Mouse (Mus musculus) limb, embryonic 11.5 days (tissue): ENCODE measurements around the gene Oxct1. TPM values are rescaled to one million over a fixed set of nuclear protein-coding genes. Genes with fewer than 3 reads are reported as not detected.

Experiments
- ATAC-seq: fragments of 200-750 bp; cut with Nextera tagmentation; 2 replicates; pipeline ENCODE4 v1.8.0; 2017; ENCODE audit warnings: low read depth; ENCODE audit not compliant: insufficient number of reproducible peaks, low FRiP score, low TSS enrichment
- DNase-seq: peaks from one replicate; pipeline ENCODE4 v3.0.0-alpha.2; 2015; ENCODE audit warnings: low spot score
- H3K27ac ChIP-seq: fragments of 300-500 bp; sonication (generic); replicated peaks from 2 replicates; pipeline ENCODE4 v1.5.1; 2014; ENCODE audit warnings: low read depth, mild to moderate bottlenecking, low read length
- H3K27me3 ChIP-seq: fragments of 300-500 bp; sonication (generic); 2 replicates; pipeline ENCODE4 v1.6.1; 2014; ENCODE audit warnings: mild to moderate bottlenecking, low read length, mixed read lengths; ENCODE audit not compliant: control insufficient read depth, insufficient read depth
- H3K36me3 ChIP-seq: fragments of 300-500 bp; sonication (generic); 2 replicates; pipeline ENCODE4 v1.6.1; 2014; ENCODE audit warnings: mild to moderate bottlenecking, low read length, moderate library complexity, mixed read lengths; ENCODE audit not compliant: control insufficient read depth, insufficient read depth
- H3K4me1 ChIP-seq: fragments of 300-500 bp; sonication (generic); 2 replicates; pipeline ENCODE4 v1.6.1; 2014; ENCODE audit warnings: low read length, mixed read lengths; ENCODE audit not compliant: control insufficient read depth, insufficient read depth
- H3K4me2 ChIP-seq: fragments of 300-500 bp; sonication (generic); 2 replicates; pipeline ENCODE4 v1.6.1; 2014; ENCODE audit warnings: low read depth, mild to moderate bottlenecking, moderate library complexity; ENCODE audit not compliant: severe bottlenecking
- H3K4me3 ChIP-seq: fragments of 300-500 bp; sonication (generic); 2 replicates; pipeline ENCODE4 v1.5.1; 2014; ENCODE audit warnings: low read depth, low read length
- H3K9ac ChIP-seq: fragments of 300-500 bp; sonication (generic); 2 replicates; pipeline ENCODE4 v1.6.1; 2014; ENCODE audit warnings: mild to moderate bottlenecking, low read length
- H3K9me3 ChIP-seq: fragments of 300-500 bp; sonication (generic); 2 replicates; pipeline ENCODE4 v1.6.1; 2016; ENCODE audit warnings: low read length; ENCODE audit not compliant: control insufficient read depth
- WGBS: fragments of 180-500 bp; shearing (Covaris S2); extraction: QIAGEN DNeasy Blood & Tissue Kit; methylation state at CpG from one replicate; pipeline ENCODE4 v1.1.7; 2014; 5-methylcytosine and 5-hydroxymethylcytosine counted together
- polyA plus RNA-seq: library from polyadenylated mRNA; unstranded; fragments of >200 nt; fragmentation: Nextera tagmentation; extraction: Ambion mirVana; gene quantifications from 2 replicates; pipeline ENCODE4 v1.2.1, GENCODE M21; 2014

Oxct1 gene
- polyA plus RNA-seq, 1 experiment from 2014 or later: 156 TPM

GRCm38 (mm10) chr15:3995448-3996266 is 30.5 kb upstream of the Oxct1 start, which contains the start of gene AW549877:
Gene AW549877 (minus strand): TSS chr15:3995744.
- Histone ChIP-seq H3K27ac (peak within 1 kb of the TSS; percentile 66; the same call in 1 of the 2 replicates), H3K36me3 (peaks cover 3% of the 10 kb centered on the region; the same call in 1 of the 2 replicates), H3K4me3 (peak within 1 kb of the TSS; percentile 63), H3K27me3 (no peaks in the 10 kb centered on the region), H3K9ac (peak within 1 kb of the TSS; percentile 85), H3K4me1 (no peaks in the 10 kb centered on the region), H3K4me2 (peak within 1 kb of the TSS; percentile 49), H3K9me3 (no peaks in the 10 kb centered on the region)
- ATAC-seq: peak; percentile 100
- under 1% methylated on average over 61 of the region's 61 CpGs for WGBS
- peak; percentile 96 for DNase-seq

GRCm38 (mm10) chr15:3996267-3997010 is 29.7 kb upstream of the Oxct1 start:
- Histone ChIP-seq H3K36me3 (peaks cover 2% of the 10 kb centered on the region; the same call in 1 of the 2 replicates), H3K4me1 (no peaks in the 10 kb centered on the region), H3K9me3 (no peaks in the 10 kb centered on the region), H3K9ac (peak overlapping the region; percentile 44), H3K4me2 (peak overlapping the region; percentile 49), H3K27ac (peak overlapping the region; percentile 45; the same call in 1 of the 2 replicates), H3K4me3 (peak overlapping the region; percentile 63), H3K27me3 (no peaks in the 10 kb centered on the region)
- 23% methylated on average over 14 of the region's 14 CpGs for WGBS
- DNase-seq (no peak), ATAC-seq (no peak; the same call in 1 of the 2 replicates)

- no peak for DNase-seq
- 70% methylated on average over 2 of the region's 2 CpGs for WGBS
- H3K27me3 ChIP-seq: no peaks in the 10 kb centered on the region
- H3K4me3 ChIP-seq: no peak overlapping the region
- no peaks in the 10 kb centered on the region for H3K36me3 ChIP-seq
- H3K4me1 ChIP-seq: no peaks in the 10 kb centered on the region
- H3K9me3 ChIP-seq: no peaks in the 10 kb centered on the region
- no peak overlapping the region for H3K27ac ChIP-seq
- H3K4me2 ChIP-seq: no peak overlapping the region
- no peak for ATAC-seq
- no peak overlapping the region for H3K9ac ChIP-seq
Observed at GRCm38 (mm10) chr15:3999144-3999543, 27.0 kb upstream of the Oxct1 start.

GRCm38 (mm10) chr15:4000536-4000935 is 25.6 kb upstream of the Oxct1 start:
- Histone ChIP-seq H3K27ac (no peak overlapping the region), H3K36me3 (no peaks in the 10 kb centered on the region), H3K9ac (no peak overlapping the region), H3K27me3 (no peaks in the 10 kb centered on the region), H3K9me3 (no peaks in the 10 kb centered on the region; the same call in 1 of the 2 replicates), H3K4me1 (no peaks in the 10 kb centered on the region), H3K4me3 (no peak overlapping the region), H3K4me2 (no peak overlapping the region)
- 85% methylated on average over 2 of the region's 2 CpGs for WGBS
- no peak for DNase-seq
- no peak for ATAC-seq

GRCm38 (mm10) chr15:4013873-4014272 is 12.3 kb upstream of the Oxct1 start:
- Histone ChIP-seq H3K27me3 (no peaks in the 10 kb centered on the region), H3K4me3 (no peak overlapping the region), H3K9me3 (no peaks in the 10 kb centered on the region), H3K27ac (no peak overlapping the region), H3K36me3 (no peaks in the 10 kb centered on the region), H3K9ac (no peak overlapping the region), H3K4me1 (no peaks in the 10 kb centered on the region), H3K4me2 (no peak overlapping the region)
- ATAC-seq (no peak), DNase-seq (no peak)
- WGBS: 78% methylated on average over 2 of the region's 2 CpGs

GRCm38 (mm10) chr15:4020711-4021110 is 5.5 kb upstream of the Oxct1 start:
- no peak for DNase-seq
- H3K9me3 ChIP-seq: no peaks in the 10 kb centered on the region
- WGBS: 81% methylated on average over 4 of the region's 4 CpGs

GRCm38 (mm10) chr15:4023747-4024146 is 2.4 kb upstream of the Oxct1 start:
- Histone ChIP-seq H3K27ac (no peak overlapping the region), H3K4me3 (no peak overlapping the region), H3K4me2 (no peak overlapping the region), H3K27me3 (no peaks in the 10 kb centered on the region), H3K4me1 (0 out of 2 replicates have a peak, but pooled peaks cover 3% of the 10 kb centered on the region), H3K36me3 (no peaks in the 10 kb centered on the region), H3K9me3 (no peaks in the 10 kb centered on the region), H3K9ac (no peak overlapping the region)
- 93% methylated on average over 2 of the region's 2 CpGs for WGBS
- DNase-seq (no peak), ATAC-seq (no peak)

More at GRCm38 (mm10) chr15:4020711-4021110, 5.5 kb upstream of the Oxct1 start:
- ATAC-seq: no peak
- Histone ChIP-seq H3K4me3 (no peak overlapping the region), H3K36me3 (no peaks in the 10 kb centered on the region), H3K4me2 (no peak overlapping the region), H3K9ac (no peak overlapping the region), H3K27ac (no peak overlapping the region), H3K27me3 (no peaks in the 10 kb centered on the region), H3K4me1 (no peaks in the 10 kb centered on the region)

- no peak overlapping the region for H3K4me2 ChIP-seq
- no peaks in the 10 kb centered on the region for H3K27me3 ChIP-seq
- H3K4me1 ChIP-seq: 0 out of 2 replicates have a peak, but pooled peaks cover 3% of the 10 kb centered on the region
- H3K9me3 ChIP-seq: no peaks in the 10 kb centered on the region
- H3K36me3 ChIP-seq: no peaks in the 10 kb centered on the region
- no peak for ATAC-seq
- H3K27ac ChIP-seq: no peak overlapping the region
- no peak overlapping the region for H3K4me3 ChIP-seq
- no peak overlapping the region for H3K9ac ChIP-seq
- WGBS: 89% methylated on average over 13 of the region's 13 CpGs
- DNase-seq: no peak
Observed at GRCm38 (mm10) chr15:4024726-4025507, 1.3 kb upstream of the Oxct1 start.
